Mouse (Mus musculus): ENCODE measurements around the gene Tinagl1.

DNA sequence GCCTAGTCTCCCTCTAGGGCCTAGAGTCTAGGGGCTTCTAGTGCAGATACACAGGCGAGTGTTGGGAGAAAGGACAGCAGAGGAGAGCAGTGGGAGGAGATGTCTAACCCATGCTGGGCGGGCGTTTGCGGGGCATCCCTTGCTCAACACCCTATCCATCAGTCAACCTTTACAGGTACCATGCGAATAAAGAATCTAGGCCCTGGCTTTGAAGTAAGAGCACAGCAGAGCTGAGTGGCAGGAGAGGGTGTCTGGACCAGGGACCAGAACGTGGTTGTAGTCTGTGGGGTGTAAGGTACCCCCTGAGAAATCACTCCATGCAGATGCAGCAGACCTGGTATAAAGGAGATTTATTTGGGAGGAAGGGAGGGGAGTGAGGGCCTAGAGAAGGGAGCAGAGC lies 10.8 kb downstream of the Tinagl1 start:
- TF ChIP-seq GATA1 (IDR thresholded peaks at IDR 0.05; ENCODE audit: borderline replicate concordance, low read length): no peak
- TF ChIP-seq FLI1 (IDR thresholded peaks at IDR 0.05; ENCODE audit: low read length): no peak

Measured in megakaryocyte, embryonic 14.5 days (primary cell).